Mouse (Mus musculus) heart, postnatal 0 days (tissue): ENCODE data around the gene Irf1. TPM values are rescaled to one million over a fixed set of nuclear protein-coding genes. Genes with fewer than 3 reads are reported as not detected.

Experiments used
- ATAC-seq: fragments of 200-750 bp; cut with Nextera tagmentation; 2 replicates; pipeline ENCODE4 v1.8.0; 2017; ENCODE audit warnings: low read depth, moderate number of reproducible peaks, moderate library complexity; ENCODE audit not compliant: insufficient read depth
- DNase-seq: peaks from one replicate; pipeline ENCODE4 v3.0.0-alpha.2; 2016; ENCODE audit warnings: low spot score
- H3K27ac ChIP-seq: fragments of 300-500 bp; sonication (generic); 2 replicates; pipeline ENCODE4 v1.5.1; 2014; ENCODE audit warnings: low read depth, mild to moderate bottlenecking
- H3K27me3 ChIP-seq: fragments of 300-500 bp; sonication (generic); 2 replicates; pipeline ENCODE4 v1.6.1; 2014; ENCODE audit warnings: low read length, mixed read lengths; ENCODE audit not compliant: control insufficient read depth, insufficient read depth
- H3K36me3 ChIP-seq: fragments of 300-500 bp; sonication (generic); replicated peaks from 2 replicates; pipeline ENCODE4 v1.6.1; 2014; ENCODE audit warnings: low read length, mixed read lengths; ENCODE audit not compliant: control insufficient read depth, insufficient read depth
- H3K4me1 ChIP-seq: fragments of 300-500 bp; sonication (generic); 2 replicates; pipeline ENCODE4 v1.6.1; 2014; ENCODE audit warnings: antibody characterized with exemption; ENCODE audit not compliant: control insufficient read depth, insufficient read depth
- H3K4me2 ChIP-seq: fragments of 300-500 bp; sonication (generic); 2 replicates; pipeline ENCODE4 v1.6.1; 2014; ENCODE audit warnings: low read depth, mild to moderate bottlenecking, low read length, moderate library complexity
- H3K4me3 ChIP-seq: fragments of 300-500 bp; sonication (generic); 2 replicates; pipeline ENCODE4 v1.5.1; 2014; ENCODE audit warnings: low read depth, low read length
- H3K9ac ChIP-seq: fragments of 300-500 bp; sonication (generic); replicated peaks from 2 replicates; pipeline ENCODE4 v1.6.1; 2014; ENCODE audit warnings: low read depth, low read length, mixed read lengths
- H3K9me3 ChIP-seq: fragments of 300-500 bp; sonication (generic); replicated peaks from 2 replicates; pipeline ENCODE4 v1.6.1; 2016; ENCODE audit warnings: low read length; ENCODE audit not compliant: control insufficient read depth
- CTCF ChIP-seq: IDR thresholded peaks from 2 replicates; pipeline ENCODE4 v1.5.1; 2016; ENCODE audit warnings: antibody characterized with exemption, control low read depth, low read depth
- EP300 ChIP-seq: IDR thresholded peaks from 2 replicates; pipeline ENCODE4 v1.6.1; 2016; ENCODE audit warnings: antibody characterized with exemption, low read depth
- WGBS: fragments of 180-500 bp; shearing (Covaris S2); extraction: QIAGEN DNeasy Blood & Tissue Kit; methylation state at CpG from one replicate; pipeline ENCODE4 v1.1.7; 2014; 5-methylcytosine and 5-hydroxymethylcytosine counted together
- polyA plus RNA-seq: library from polyadenylated mRNA; unstranded; fragments of >200 nt; fragmentation: Nextera tagmentation; extraction: Ambion mirVana; gene quantifications from 2 replicates; pipeline ENCODE4 v1.2.1, GENCODE M21; 2015
- total RNA-seq: library from RNA; depleted of rRNA; stranded (reverse); fragments of >200 nt; gene quantifications from 2 replicates; pipeline ENCODE4 v1.2.3, GENCODE M21; 2014; ENCODE audit warnings: low replicate concordance

Irf1 gene
- total and polyA plus RNA-seq, 2 experiments from 2014 or later = 9.1 to 9.4 TPM

DNA sequence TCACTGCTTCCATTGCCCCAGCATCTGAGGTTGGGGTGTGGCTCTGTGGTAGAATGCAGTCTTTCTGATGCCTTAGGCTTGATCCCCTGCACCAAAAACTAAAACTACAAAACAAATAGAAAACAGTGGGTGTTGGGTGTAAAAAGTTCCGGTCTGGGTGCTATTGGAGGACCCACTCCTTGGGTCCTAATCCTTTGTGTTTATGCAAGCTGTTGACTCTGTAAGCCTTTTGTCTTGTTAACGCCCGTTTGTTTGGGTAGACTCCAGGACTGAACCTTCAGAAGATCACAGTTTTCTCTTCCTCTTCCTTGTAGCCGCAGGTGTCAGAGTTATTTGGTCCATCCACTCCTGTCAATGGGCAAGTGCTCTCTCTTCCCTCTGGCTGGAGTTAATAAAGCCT, 30.2 kb downstream of the Irf1 start:
- H3K4me2 ChIP-seq = no peak overlapping the region
- no peaks in the 10 kb centered on the region for H3K27me3 ChIP-seq
- no peaks in the 10 kb centered on the region for H3K9me3 ChIP-seq
- no peaks in the 10 kb centered on the region for H3K36me3 ChIP-seq
- no peak for TF ChIP-seq EP300
- TF ChIP-seq CTCF = no peak
- DNase-seq (no peak), ATAC-seq (no peak)
- no peak overlapping the region for H3K27ac ChIP-seq
- peaks cover 16% of the 10 kb centered on the region for H3K4me1 ChIP-seq
- no peak overlapping the region for H3K4me3 ChIP-seq
- no peak overlapping the region for H3K9ac ChIP-seq
- WGBS = 69% methylated on average over 4 of the region's 4 CpGs

DNA sequence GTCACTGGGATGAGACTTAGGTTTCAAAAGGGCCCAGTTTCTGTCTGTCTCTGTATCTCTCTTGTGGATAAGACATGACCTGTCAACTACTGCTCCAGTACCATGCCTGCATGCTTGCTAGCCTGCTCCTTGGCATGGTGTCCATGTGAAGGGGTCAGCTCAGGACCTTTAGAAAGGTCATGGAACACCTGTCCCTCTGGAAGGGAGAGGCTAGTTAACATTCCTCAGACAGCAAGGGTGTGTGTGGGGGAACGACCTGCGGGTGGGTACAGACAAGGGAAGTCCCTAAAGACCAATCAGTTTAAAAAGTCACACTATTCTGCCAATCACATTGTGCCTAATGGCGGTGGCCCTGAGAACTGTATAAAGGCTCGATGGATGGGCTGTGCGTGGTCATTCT, 31.2 kb downstream of the Irf1 start:
- 88% methylated on average over 5 of the region's 5 CpGs for whole genome bisulfite sequencing
- Histone ChIP-seq H3K4me3 (no peak overlapping the region), H3K4me2 (no peak overlapping the region), H3K4me1 (peaks cover 7% of the 10 kb centered on the region), H3K9me3 (no peaks in the 10 kb centered on the region), H3K9ac (no peak overlapping the region), H3K36me3 (no peaks in the 10 kb centered on the region), H3K27ac (no peak overlapping the region), H3K27me3 (no peaks in the 10 kb centered on the region)
- DNase-seq = no peak
- TF ChIP-seq CTCF = no peak
- no peak for TF ChIP-seq EP300
- no peak for ATAC-seq

DNA sequence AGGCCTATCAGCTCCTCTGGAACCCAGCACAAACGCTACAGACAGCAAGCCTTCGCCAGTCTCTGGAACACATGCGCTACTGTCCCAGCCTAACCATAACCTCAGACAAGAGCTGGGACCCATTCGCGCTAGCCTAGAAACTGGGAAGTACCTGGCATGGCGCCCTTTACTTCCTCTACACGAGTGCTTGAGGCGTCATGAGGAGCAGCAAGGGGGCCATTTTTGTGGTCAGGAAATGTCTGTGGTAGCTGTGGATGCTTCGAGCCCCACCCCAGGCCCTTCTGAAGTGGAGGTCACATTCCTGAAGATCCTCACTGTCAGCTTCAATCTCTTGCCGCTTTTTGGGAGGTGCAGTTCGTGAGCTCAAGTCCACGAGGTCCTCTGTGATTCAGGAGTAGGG, 33.3 kb downstream of the Irf1 start:
- H3K4me2 ChIP-seq = no peak overlapping the region
- no peak for ATAC-seq
- H3K27ac ChIP-seq = no peak overlapping the region
- H3K4me3 ChIP-seq = no peak overlapping the region
- 58% methylated on average over 12 of the region's 12 CpGs for WGBS
- no peaks in the 10 kb centered on the region; the same call in 1 of the 2 replicates for H3K4me1 ChIP-seq
- TF ChIP-seq CTCF = no peak
- no peak for TF ChIP-seq EP300
- H3K27me3 ChIP-seq = no peaks in the 10 kb centered on the region
- DNase-seq = no peak
- no peaks in the 10 kb centered on the region for H3K9me3 ChIP-seq
- no peaks in the 10 kb centered on the region for H3K36me3 ChIP-seq
- H3K9ac ChIP-seq = no peak overlapping the region

DNA sequence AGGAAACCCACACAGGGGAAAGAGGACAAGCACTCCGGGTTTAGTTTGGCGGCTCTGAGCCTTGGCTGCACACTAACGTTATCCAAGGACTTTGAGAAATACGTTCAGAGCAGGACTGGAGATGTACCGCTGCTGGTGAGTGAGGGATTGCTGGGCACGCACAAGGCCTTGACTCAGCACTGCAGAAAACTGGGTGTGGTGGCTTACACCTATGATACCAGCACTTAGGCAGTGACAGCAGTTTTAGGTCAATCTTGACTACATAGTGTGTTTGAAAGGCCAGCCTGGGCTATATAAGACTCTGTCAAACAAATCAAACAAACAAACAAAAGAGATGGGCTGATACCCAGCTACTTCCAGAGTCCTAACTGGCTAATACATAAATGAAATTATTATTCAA, 33.7 kb downstream of the Irf1 start:
- no peak for TF ChIP-seq CTCF
- no peak for TF ChIP-seq EP300
- H3K9me3 ChIP-seq = no peaks in the 10 kb centered on the region
- ATAC-seq = no peak
- H3K4me1 ChIP-seq = no peaks in the 10 kb centered on the region; the same call in 1 of the 2 replicates
- H3K4me2 ChIP-seq = no peak overlapping the region
- H3K9ac ChIP-seq = no peak overlapping the region
- no peaks in the 10 kb centered on the region for H3K36me3 ChIP-seq
- no peaks in the 10 kb centered on the region for H3K27me3 ChIP-seq
- no peak for DNase-seq
- H3K4me3 ChIP-seq = no peak overlapping the region
- no peak overlapping the region for H3K27ac ChIP-seq
- WGBS = 65% methylated on average over 6 of the region's 6 CpGs

DNA sequence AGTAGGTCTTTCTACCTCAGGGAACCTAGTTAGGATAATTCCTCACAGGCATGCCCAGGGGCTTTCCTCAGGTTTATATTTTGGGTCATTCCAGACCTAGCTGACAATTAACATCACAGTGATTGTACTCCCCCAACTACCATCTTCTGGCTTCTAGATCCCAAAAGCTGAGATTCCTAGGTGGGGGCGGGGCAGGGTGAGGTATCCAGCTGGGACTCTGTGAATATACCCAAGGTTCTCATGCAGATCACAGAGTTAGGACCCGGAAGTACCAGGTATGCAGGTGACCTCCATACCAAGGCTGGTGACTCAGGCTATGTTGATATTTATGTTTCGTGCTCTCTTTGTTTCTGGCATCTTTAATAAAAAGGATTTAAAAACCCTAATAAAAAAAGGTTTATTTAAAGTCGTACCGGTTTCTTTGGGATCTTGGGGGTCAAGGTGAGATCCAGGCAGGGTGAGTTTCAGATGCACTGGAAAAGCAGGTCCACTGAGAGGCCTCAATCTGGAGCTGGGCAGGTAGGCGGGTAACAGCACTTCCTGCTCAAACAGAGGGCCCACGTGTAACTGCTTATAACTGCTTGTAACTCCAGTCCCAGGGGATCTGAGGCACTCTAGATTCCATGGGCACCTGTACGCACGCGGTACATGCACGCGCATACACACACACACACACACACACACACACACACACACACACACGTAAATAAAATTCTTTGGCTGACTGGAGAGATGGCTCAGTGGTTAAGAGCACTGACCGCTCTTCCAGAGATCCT, 34.9 kb downstream of the Irf1 start:
- H3K36me3 ChIP-seq = no peaks in the 10 kb centered on the region
- no peaks in the 10 kb centered on the region for H3K9me3 ChIP-seq
- H3K4me3 ChIP-seq = no peak overlapping the region
- no peaks in the 10 kb centered on the region; the same call in 1 of the 2 replicates for H3K4me1 ChIP-seq
- no peak overlapping the region for H3K9ac ChIP-seq
- 82% methylated on average over 14 of the region's 14 CpGs for WGBS
- DNase-seq (no peak), ATAC-seq (no peak)
- TF ChIP-seq EP300 (no peak), CTCF (no peak)
- no peak overlapping the region for H3K27ac ChIP-seq
- no peak overlapping the region for H3K4me2 ChIP-seq
- no peaks in the 10 kb centered on the region for H3K27me3 ChIP-seq

DNA sequence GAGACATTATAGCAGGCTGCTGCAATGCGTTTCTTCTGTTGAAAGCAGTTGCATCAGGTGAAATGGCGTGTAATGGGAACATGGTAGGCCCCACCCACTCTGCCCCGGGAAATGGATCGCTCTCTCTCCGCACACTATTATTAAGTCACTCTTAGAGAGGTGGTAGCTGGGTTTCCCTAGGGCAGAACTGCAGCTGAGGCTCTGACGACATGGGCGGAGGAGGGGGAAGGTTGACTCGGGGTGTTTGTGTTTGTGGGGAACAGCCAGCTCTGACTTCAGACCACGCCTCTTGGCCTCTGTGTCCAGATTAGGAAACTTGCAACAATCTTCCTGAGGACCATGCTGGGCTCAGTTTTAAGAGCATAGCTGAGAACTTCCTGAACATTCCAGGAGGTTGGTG, 36.0 kb downstream of the Irf1 start:
- ATAC-seq (no peak), DNase-seq (no peak)

More for the DNA sequence above, 36.0 kb downstream of the Irf1 start:
- WGBS = 56% methylated on average over 9 of the region's 9 CpGs
- Histone ChIP-seq H3K4me2 (no peak overlapping the region), H3K27me3 (no peaks in the 10 kb centered on the region), H3K9me3 (no peaks in the 10 kb centered on the region), H3K27ac (no peak overlapping the region), H3K4me3 (no peak overlapping the region), H3K9ac (no peak overlapping the region), H3K4me1 (no peaks in the 10 kb centered on the region; the same call in 1 of the 2 replicates), H3K36me3 (no peaks in the 10 kb centered on the region)
- no peak for TF ChIP-seq EP300
- TF ChIP-seq CTCF = no peak
